8 mouse cellular contexts compared by ENCODE assay signal in genomic region chr16:21695242-21695578, GRCm38 (mm10). TPM values are rescaled to one million over a fixed set of nuclear protein-coding genes. Genes with fewer than 3 reads are reported as not detected.
DNase-seq lines count a peak whose midpoint lies in the region; ATAC-seq and TF ChIP-seq lines count a peak whose summit lies in the region.

No protein-coding gene starts in this region.

- DNase-seq in testis, postnatal 14 days (ENCODE audit: low spot score), result no peak
- DNase-seq in embryo, embryonic 11 days, result peak; percentile 74
- peak; percentile 27 to 57 for DNase-seq in heart, adult 18-20 months
- DNase-seq in liver, adult 2 months (ENCODE audit: extremely low read depth, low read depth, low spot score), result peak; percentile 19

- no peaks in the 10 kb centered on the region for H3K79me2 ChIP-seq in liver, adult 2 months (ENCODE audit: control insufficient read depth, insufficient read depth, low read length)

- no peaks in the 10 kb centered on the region for H3K27me3 ChIP-seq in testis, adult 2 months (ENCODE audit: control insufficient read depth, insufficient read depth, low read length)
- no peaks in the 10 kb centered on the region for H3K27me3 ChIP-seq in intestine, embryonic 16.5 days (replicated peaks; ENCODE audit: control insufficient read depth, insufficient read depth, low read length)
- H3K27me3 ChIP-seq in liver, adult 2 months (ENCODE audit: control insufficient read depth, insufficient read depth, low read length), result no peaks in the 10 kb centered on the region
- no peaks in the 10 kb centered on the region for H3K27me3 ChIP-seq in midbrain, embryonic 16.5 days (ENCODE audit: control insufficient read depth, insufficient read depth, low read depth, low read length)

- H3K9me3 ChIP-seq in intestine, embryonic 16.5 days (ENCODE audit: control insufficient read depth, low read length), result no peaks in the 10 kb centered on the region
- H3K9me3 ChIP-seq in midbrain, embryonic 16.5 days (replicated peaks; ENCODE audit: control insufficient read depth, low read length, poor library complexity, severe bottlenecking), result no peaks in the 10 kb centered on the region

- peak overlapping the region; percentile 87 for H3K9ac ChIP-seq in intestine, embryonic 16.5 days (ENCODE audit: low read depth, low read length)
- peak overlapping the region; percentile 63 for H3K9ac ChIP-seq in liver, adult 2 months (ENCODE audit: low read depth, low read length)
- peak overlapping the region; percentile 75 for H3K9ac ChIP-seq in midbrain, embryonic 16.5 days (ENCODE audit: low read depth, low read length)

- H3K4me3 ChIP-seq in testis, adult 2 months (ENCODE audit: control insufficient read depth, low read depth, low read length), result peak overlapping the region; percentile 78
- H3K4me3 ChIP-seq in intestine, embryonic 16.5 days (ENCODE audit: low read length), result peak overlapping the region; percentile 68
- peak overlapping the region; percentile 59 for H3K4me3 ChIP-seq in liver, adult 2 months (ENCODE audit: insufficient read depth, low read depth, low read length)
- H3K4me3 ChIP-seq in midbrain, embryonic 16.5 days (ENCODE audit: low read depth, low read length), result peak overlapping the region; percentile 75

- H3K4me1 ChIP-seq in testis, adult 2 months (ENCODE audit: control insufficient read depth, insufficient read depth, low read length), result peaks cover 8% of the 10 kb centered on the region
- no peaks in the 10 kb centered on the region for H3K4me1 ChIP-seq in intestine, embryonic 16.5 days (ENCODE audit: control insufficient read depth, insufficient read depth, low read length)
- H3K4me1 ChIP-seq in liver, adult 2 months (ENCODE audit: control insufficient read depth, insufficient read depth, low read length), result peaks cover 2% of the 10 kb centered on the region; the same call in 1 of the 2 replicates
- peaks cover 31% of the 10 kb centered on the region for H3K4me1 ChIP-seq in midbrain, embryonic 16.5 days (ENCODE audit: control insufficient read depth, insufficient read depth, low read length)

- no peak for TF ChIP-seq CTCF in testis, adult 2 months (IDR thresholded peaks at IDR 0.05; ENCODE audit: control insufficient read depth, insufficient read depth, insufficient replicate concordance, low read depth, low read length)
- 0 out of 2 replicates have a peak, but pooled peaks have one; percentile 7 for TF ChIP-seq CTCF in liver, adult 2 months (IDR thresholded peaks at IDR 0.05; ENCODE audit: low read depth, low read length)

- 7% methylated on average over 12 of the region's 12 CpGs for WGBS in intestine, embryonic 16.5 days
- 10% methylated on average over 12 of the region's 12 CpGs for WGBS in liver, adult 2 months
- under 1% methylated on average over 12 of the region's 12 CpGs for WGBS in midbrain, embryonic 16.5 days

- TF ChIP-seq POLR2A in testis, adult 2 months (IDR thresholded peaks at IDR 0.05; ENCODE audit: control insufficient read depth, low read depth, low read length), result no peak
- no peak for TF ChIP-seq POLR2A in liver, adult 2 months (IDR thresholded peaks at IDR 0.05; ENCODE audit: extremely low read depth, insufficient read depth, low read length)

- peak overlapping the region; percentile 92 for H3K4me2 ChIP-seq in intestine, embryonic 16.5 days (ENCODE audit: low read depth, low read length)
- H3K4me2 ChIP-seq in midbrain, embryonic 16.5 days (ENCODE audit: low read length), result peak overlapping the region; percentile 58

- H3K27ac ChIP-seq in testis, adult 2 months (ENCODE audit: control insufficient read depth, insufficient read depth, low read depth, low read length), result no peak overlapping the region
- 0 out of 2 replicates have a peak overlapping the region, but pooled peaks have one; percentile 35 for H3K27ac ChIP-seq in intestine, embryonic 16.5 days (ENCODE audit: low read length)
- H3K27ac ChIP-seq in liver, adult 2 months (replicated peaks; ENCODE audit: insufficient read depth, low read depth, low read length), result no peak overlapping the region
- H3K27ac ChIP-seq in midbrain, embryonic 16.5 days (ENCODE audit: low read length), result peak overlapping the region; percentile 91

- ATAC-seq in intestine, embryonic 16.5 days, result peak; percentile 32
- ATAC-seq in midbrain, embryonic 16.5 days, result peak; percentile 84
- ATAC-seq in inflammation-experienced regulatory T-cells, adult 6 months, result no peak

- no peaks in the 10 kb centered on the region for H3K36me3 ChIP-seq in testis, adult 2 months (ENCODE audit: control insufficient read depth, insufficient read depth, low read length)
- no peaks in the 10 kb centered on the region for H3K36me3 ChIP-seq in intestine, embryonic 16.5 days (ENCODE audit: control insufficient read depth, insufficient read depth, low read length)
- no peaks in the 10 kb centered on the region for H3K36me3 ChIP-seq in liver, adult 2 months (ENCODE audit: control insufficient read depth, insufficient read depth, low read length)
- no peaks in the 10 kb centered on the region for H3K36me3 ChIP-seq in midbrain, embryonic 16.5 days (ENCODE audit: control insufficient read depth, insufficient read depth, low read length)

RNA-seq across cellular contexts. Expression of gene 2510009E07Rik, which starts 0.7 kb away (rescaled TPM):
- polyA plus RNA-seq in testis, adult 2 months (2012; rRNA removed), result 0.66 and 0.80 TPM in 2 replicates
- 10 to 100 TPM; 20.5 to 21.7 TPM for total RNA-seq in heart, adult 18-20 months (2021)
- polyA plus RNA-seq in intestine, embryonic 16.5 days (2015; fragmentation: Nextera tagmentation; extraction: Ambion mirVana), result 12.8 and 13.9 TPM in 2 replicates
- 6.9 and 7.4 TPM in 2 replicates for total RNA-seq in liver, adult 2 months (2014; rRNA removed)
- polyA plus RNA-seq in liver, adult 2 months (2012; rRNA removed), result 3.6 and 3.7 TPM in 2 replicates
- polyA plus RNA-seq in midbrain, embryonic 16.5 days (2015; fragmentation: Nextera tagmentation; extraction: Ambion mirVana), result 50.4 and 55.3 TPM in 2 replicates
- 1 to 10 TPM in 2 of 3 experiments, under 1 TPM in 1; 0.30 to 4.1 (median 3.0) TPM for polyA plus RNA-seq in inflammation-experienced regulatory T-cells, adult 6 months (2017; shearing (Covaris generic))

Comparison
In these comparisons a context has a peak if more than half of its experiments do, and no peak if none do; other contexts are left out.
1. H3K27ac ChIP-seq: peak in intestine, embryonic 16.5 days (single experiment) and midbrain, embryonic 16.5 days (single experiment); none in testis, adult 2 months (single experiment) and liver, adult 2 months (single experiment).
2. Peak in every context shown above with its lines, with median percentiles within 50 percentile points of each other: H3K4me3 ChIP-seq and H3K9ac ChIP-seq.